Mouse (Mus musculus) kidney, adult 2 months (tissue): Measurements from ENCODE around the gene Tmem86a.

Experiments used
- CTCF ChIP-seq: fragments of 200-500 bp; conservative IDR thresholded peaks from 2 replicates; pipeline ENCODE4 v1.5.1; 2011; ENCODE audit warnings: low read depth, mild to moderate bottlenecking, control low read depth, low read length, moderate library complexity, mixed read lengths; ENCODE audit not compliant: insufficient read depth, insufficient read length
- POLR2A ChIP-seq: fragments of 200-500 bp; IDR thresholded peaks from one replicate; pipeline ENCODE4 v1.6.1; 2011; ENCODE audit warnings: low read depth, low read length, control low read depth

DNA sequence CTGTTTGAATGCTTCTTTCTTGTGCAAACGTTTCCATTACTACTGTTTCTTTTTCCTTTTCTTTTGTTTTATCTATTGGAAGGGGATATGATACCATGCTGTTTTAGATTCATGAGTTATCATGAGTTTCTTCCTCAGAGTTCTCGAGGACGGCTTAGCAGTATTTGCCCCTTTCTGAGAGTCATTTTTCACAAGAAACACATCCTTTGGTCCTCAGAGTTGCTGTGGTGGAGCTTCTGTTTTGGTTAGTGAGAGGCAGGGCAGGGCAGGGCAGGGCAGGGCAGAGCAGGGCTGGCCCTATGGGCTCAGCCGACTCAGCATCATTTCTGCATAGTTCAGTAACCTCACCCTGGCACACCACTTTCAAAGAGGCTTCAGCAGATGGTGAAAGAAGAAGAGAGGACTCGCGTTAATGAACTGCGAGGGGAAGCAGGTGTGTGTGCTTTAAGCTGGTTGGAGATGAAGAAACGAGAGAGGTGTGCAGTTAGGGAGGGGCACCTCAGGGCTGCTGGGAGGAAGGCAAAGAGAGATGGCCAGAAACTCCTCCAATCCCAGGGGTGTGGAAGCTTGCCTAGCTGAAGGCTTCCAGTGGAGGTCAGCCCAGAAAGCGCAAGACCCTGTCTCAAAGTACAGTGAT, 37.2 kb upstream of the Tmem86a start:
- TF ChIP-seq CTCF = no peak
- no peak for TF ChIP-seq POLR2A
